Mouse (Mus musculus) stomach, postnatal 0 days (tissue): ENCODE results near the gene Adcyap1r1.

Experiments used
- CTCF ChIP-seq: IDR thresholded peaks from 2 replicates; pipeline ENCODE4 v1.5.1; 2016; ENCODE audit warnings: antibody characterized with exemption, low read depth, mild to moderate bottlenecking, moderate library complexity
- EP300 ChIP-seq: optimal IDR thresholded peaks from 2 replicates; pipeline ENCODE3; 2016; ENCODE audit warnings: antibody characterized with exemption

DNA sequence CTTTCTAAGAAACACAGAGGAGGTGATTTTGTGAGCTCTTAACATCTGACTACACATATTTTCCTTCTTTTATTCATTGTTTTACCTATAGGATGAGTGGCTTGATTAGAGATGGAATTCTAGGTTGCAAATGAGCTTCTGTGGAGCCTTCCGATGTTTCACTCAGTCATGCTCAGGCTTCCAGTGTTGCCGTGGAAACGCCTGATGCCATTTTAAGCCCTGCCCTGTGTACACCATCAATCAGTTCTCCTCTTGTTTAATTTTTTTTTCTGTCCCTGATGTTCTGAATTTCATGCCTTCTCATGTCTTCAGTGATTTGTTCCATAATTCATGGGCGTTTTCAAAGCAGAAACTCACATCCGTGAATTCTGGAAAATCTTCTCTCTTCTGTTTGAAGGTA is 35.6 kb upstream of the Adcyap1r1 start:
- TF ChIP-seq CTCF (no peak), EP300 (no peak)
